Mouse (Mus musculus) heart, embryonic 16.5 days (tissue): Measurements from ENCODE around the gene AI413582. TPM values are rescaled to one million over a fixed set of nuclear protein-coding genes. Genes with fewer than 3 reads are reported as not detected.
A peak's percentile ranks its signal among the peaks of the same experiment; 100 is the strongest.

ENCODE experiments used
- ATAC-seq: fragments of 200-750 bp; cut with Nextera tagmentation; replicated peaks from 2 replicates; pipeline ENCODE4 v1.8.0; 2017; ENCODE audit warnings: moderate number of reproducible peaks; ENCODE audit not compliant: insufficient read depth, low FRiP score; ENCODE audit errors: extremely low read depth
- H3K27ac ChIP-seq: fragments of 300-500 bp; sonication (generic); 2 replicates; pipeline ENCODE4 v1.5.1; 2014; ENCODE audit warnings: mild to moderate bottlenecking, low read length, control low read depth, moderate library complexity
- H3K27me3 ChIP-seq: fragments of 300-500 bp; sonication (generic); 2 replicates; pipeline ENCODE4 v1.6.1; 2014; ENCODE audit warnings: low read length, mixed read lengths; ENCODE audit not compliant: control insufficient read depth, insufficient read depth
- H3K36me3 ChIP-seq: fragments of 300-500 bp; sonication (generic); 2 replicates; pipeline ENCODE4 v1.6.1; 2014; ENCODE audit not compliant: control insufficient read depth, insufficient read depth
- H3K4me1 ChIP-seq: fragments of 300-500 bp; sonication (generic); 2 replicates; pipeline ENCODE4 v1.6.1; 2014; ENCODE audit warnings: low read length, mixed read lengths; ENCODE audit not compliant: control insufficient read depth, insufficient read depth
- H3K4me2 ChIP-seq: fragments of 300-500 bp; sonication (generic); 2 replicates; pipeline ENCODE4 v1.6.1; 2014; ENCODE audit warnings: low read depth, mild to moderate bottlenecking, control low read depth, low read length
- H3K4me3 ChIP-seq: fragments of 300-500 bp; sonication (generic); 2 replicates; pipeline ENCODE4 v1.5.1; 2014; ENCODE audit warnings: mild to moderate bottlenecking, control low read depth, low read length
- H3K9ac ChIP-seq: fragments of 300-500 bp; sonication (generic); 2 replicates; pipeline ENCODE4 v1.6.1; 2014; ENCODE audit warnings: low read length, control low read depth
- H3K9me3 ChIP-seq: fragments of 300-500 bp; sonication (generic); replicated peaks from 2 replicates; pipeline ENCODE4 v1.6.1; 2016; ENCODE audit warnings: low read length; ENCODE audit not compliant: control insufficient read depth
- whole genome bisulfite sequencing: fragments of 180-500 bp; shearing (Covaris S2); extraction: QIAGEN DNeasy Blood & Tissue Kit; methylation state at CpG from one replicate; pipeline ENCODE4 v1.1.7; 2014; 5-methylcytosine and 5-hydroxymethylcytosine counted together
- polyA plus RNA-seq: library from polyadenylated mRNA; unstranded; fragments of >200 nt; fragmentation: Nextera tagmentation; extraction: Ambion mirVana; gene quantifications from 2 replicates; pipeline ENCODE4 v1.2.1, GENCODE M21; 2015

AI413582 gene
- polyA plus RNA-seq, 1 experiment from 2014 or later: 22.6 TPM

DNA sequence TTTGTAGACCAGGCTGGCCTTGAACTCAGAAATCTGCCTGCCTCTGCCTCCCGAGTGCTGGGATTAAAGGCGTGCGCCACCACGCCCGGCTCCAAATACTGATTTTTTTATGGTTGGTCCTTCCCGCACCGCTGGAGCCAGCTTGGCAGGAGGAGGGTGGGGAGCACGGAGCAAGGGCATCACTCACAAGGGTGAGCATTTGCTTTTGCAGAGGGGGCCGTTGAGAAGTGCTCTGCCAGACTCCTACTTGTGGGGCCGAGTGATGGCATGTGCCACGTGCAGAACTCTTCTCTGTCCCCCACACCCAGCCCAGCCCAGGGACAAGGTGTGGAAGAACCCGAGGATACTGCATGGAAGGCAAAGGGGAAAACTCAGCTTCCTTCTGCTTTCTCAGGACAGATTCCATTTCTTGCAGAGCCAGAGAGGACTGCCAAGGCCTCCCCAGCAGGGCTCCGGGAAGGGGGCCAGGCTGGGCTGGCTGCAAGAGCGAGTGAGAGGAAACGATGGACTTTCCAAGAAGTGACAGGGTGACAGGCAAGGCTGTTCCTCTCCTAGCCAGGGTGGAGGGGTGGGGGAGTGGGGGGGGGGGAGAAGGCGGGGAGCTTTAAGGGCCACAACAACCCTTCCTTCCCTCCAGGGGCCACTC, 9.0 kb upstream of the AI413582 start:
- Histone ChIP-seq H3K27me3 (no peaks in the 10 kb centered on the region), H3K4me2 (no peak overlapping the region), H3K27ac (peak overlapping the region; percentile 43; the same call in 1 of the 2 replicates), H3K9me3 (no peaks in the 10 kb centered on the region), H3K4me3 (no peak overlapping the region), H3K9ac (no peak overlapping the region), H3K4me1 (peaks cover 15% of the 10 kb centered on the region), H3K36me3 (peaks cover 10% of the 10 kb centered on the region)
- WGBS: 78% methylated on average over 15 of the region's 16 CpGs
- ATAC-seq: peak; percentile 61

DNA sequence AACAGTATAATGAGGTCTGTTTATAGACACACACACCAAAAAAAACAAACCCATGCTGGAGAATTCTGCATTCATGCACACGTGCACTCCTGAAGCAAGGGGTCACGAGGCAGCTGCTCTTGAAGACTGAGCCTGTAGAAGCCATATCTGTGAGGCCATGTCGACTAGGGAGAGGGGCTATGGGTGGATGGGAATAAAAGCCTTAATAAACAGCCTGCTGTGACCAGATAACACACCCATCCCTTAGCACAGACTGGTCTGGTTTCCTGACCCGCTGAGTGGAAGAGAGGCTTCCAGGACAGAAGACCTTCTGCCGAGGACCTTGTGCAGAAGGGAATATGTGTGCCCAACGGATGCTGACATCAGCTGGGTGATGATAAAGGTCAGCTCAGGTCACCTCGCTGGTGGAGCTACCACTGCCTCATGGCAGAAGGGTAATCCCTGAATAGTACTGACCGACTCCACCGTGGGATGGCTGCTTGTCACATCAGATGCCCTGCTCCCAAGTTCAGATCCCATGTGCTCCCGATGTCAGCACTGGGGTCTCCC, 8.3 kb upstream of the AI413582 start:
- no peak for ATAC-seq

DNA sequence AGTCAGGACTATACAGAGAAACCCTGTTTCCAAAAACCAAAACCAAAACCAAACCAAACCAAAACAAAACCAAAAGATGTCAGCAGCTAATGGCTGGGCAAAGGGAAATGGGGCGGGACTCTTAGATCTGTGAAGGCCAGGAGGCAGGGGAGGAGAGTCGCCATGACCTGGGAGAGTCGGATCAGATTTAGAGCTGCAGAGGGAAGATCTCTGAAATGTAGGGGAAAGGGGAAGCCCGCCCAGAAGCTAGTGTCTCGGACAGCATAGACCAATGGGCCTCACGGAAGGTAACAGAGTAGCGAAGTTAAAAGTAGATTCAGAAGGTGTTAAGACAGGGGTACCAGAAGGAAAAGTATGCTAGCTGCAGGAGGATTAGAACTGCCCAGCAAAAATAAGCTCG, 5.8 kb upstream of the AI413582 start:
- no peak overlapping the region; the same call in 1 of the 2 replicates for H3K27ac ChIP-seq

More for the DNA sequence above, 8.3 kb upstream of the AI413582 start:
- WGBS: 70% methylated on average over 10 of the region's 10 CpGs
- H3K4me2 ChIP-seq: no peak overlapping the region
- H3K4me3 ChIP-seq: no peak overlapping the region
- no peak overlapping the region for H3K9ac ChIP-seq
- H3K4me1 ChIP-seq: peaks cover 15% of the 10 kb centered on the region
- H3K27me3 ChIP-seq: no peaks in the 10 kb centered on the region
- H3K9me3 ChIP-seq: no peaks in the 10 kb centered on the region
- H3K27ac ChIP-seq: no peak overlapping the region
- peaks cover 5% of the 10 kb centered on the region for H3K36me3 ChIP-seq

DNA sequence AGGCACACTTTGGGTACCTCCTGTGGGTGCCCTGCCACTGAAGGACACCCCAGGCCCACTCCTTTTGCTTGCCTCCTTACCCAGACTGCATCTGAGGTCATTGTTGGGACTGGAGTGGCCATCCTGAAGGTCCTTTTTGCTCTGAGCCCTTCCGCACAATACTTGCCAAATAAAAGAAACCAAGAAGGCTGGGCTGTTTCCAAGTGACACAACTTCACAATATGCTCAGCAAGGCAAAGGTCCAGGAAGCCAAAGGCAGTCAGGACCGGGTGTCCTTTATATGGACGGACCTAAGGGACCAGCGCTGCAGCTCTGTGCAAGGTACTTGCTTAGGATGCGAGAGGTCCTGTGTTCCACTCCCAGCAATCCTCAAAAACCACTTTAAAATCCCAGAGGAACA, 2.7 kb upstream of the AI413582 start:
- Histone ChIP-seq H3K27me3 (no peaks in the 10 kb centered on the region), H3K36me3 (no peaks in the 10 kb centered on the region; the same call in 1 of the 2 replicates), H3K4me2 (no peak overlapping the region), H3K27ac (no peak overlapping the region), H3K4me1 (peaks cover 23% of the 10 kb centered on the region), H3K9ac (no peak overlapping the region), H3K9me3 (no peaks in the 10 kb centered on the region), H3K4me3 (no peak overlapping the region)
- WGBS: 89% methylated on average over 5 of the region's 5 CpGs
- ATAC-seq: no peak

More for the DNA sequence above, 5.8 kb upstream of the AI413582 start:
- Histone ChIP-seq H3K4me3 (no peak overlapping the region), H3K27me3 (no peaks in the 10 kb centered on the region), H3K4me1 (peaks cover 19% of the 10 kb centered on the region), H3K36me3 (peaks cover 2% of the 10 kb centered on the region), H3K9me3 (no peaks in the 10 kb centered on the region), H3K4me2 (no peak overlapping the region), H3K9ac (no peak overlapping the region)
- WGBS: 71% methylated on average over 8 of the region's 8 CpGs
- no peak for ATAC-seq

DNA sequence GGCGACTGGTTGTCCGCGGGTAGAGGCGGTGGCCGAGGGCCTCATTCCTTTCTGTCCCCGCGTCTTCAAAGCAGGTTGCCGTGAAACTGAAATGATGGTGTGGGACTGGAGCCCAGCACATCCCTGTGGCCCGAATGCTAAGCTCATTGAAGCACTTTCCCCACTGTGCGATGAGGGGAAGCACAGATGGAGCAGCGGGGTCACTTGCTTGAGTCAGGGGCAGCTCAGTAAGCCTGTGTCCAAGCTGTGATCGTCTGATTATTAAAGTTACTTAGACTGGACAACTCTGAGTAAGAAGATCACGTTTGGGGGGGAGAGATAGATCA, 349 bp upstream of the AI413582 start:
- Histone ChIP-seq H3K27me3 (no peaks in the 10 kb centered on the region), H3K36me3 (no peaks in the 10 kb centered on the region), H3K4me1 (peaks cover 21% of the 10 kb centered on the region), H3K27ac (no peak overlapping the region), H3K4me2 (peak overlapping the region; percentile 96), H3K9me3 (no peaks in the 10 kb centered on the region), H3K4me3 (peak overlapping the region; percentile 82), H3K9ac (peak overlapping the region; percentile 77)
- under 1% methylated on average over 13 of the region's 13 CpGs for WGBS
- peak; percentile 7; the same call in 1 of the 2 replicates for ATAC-seq

DNA sequence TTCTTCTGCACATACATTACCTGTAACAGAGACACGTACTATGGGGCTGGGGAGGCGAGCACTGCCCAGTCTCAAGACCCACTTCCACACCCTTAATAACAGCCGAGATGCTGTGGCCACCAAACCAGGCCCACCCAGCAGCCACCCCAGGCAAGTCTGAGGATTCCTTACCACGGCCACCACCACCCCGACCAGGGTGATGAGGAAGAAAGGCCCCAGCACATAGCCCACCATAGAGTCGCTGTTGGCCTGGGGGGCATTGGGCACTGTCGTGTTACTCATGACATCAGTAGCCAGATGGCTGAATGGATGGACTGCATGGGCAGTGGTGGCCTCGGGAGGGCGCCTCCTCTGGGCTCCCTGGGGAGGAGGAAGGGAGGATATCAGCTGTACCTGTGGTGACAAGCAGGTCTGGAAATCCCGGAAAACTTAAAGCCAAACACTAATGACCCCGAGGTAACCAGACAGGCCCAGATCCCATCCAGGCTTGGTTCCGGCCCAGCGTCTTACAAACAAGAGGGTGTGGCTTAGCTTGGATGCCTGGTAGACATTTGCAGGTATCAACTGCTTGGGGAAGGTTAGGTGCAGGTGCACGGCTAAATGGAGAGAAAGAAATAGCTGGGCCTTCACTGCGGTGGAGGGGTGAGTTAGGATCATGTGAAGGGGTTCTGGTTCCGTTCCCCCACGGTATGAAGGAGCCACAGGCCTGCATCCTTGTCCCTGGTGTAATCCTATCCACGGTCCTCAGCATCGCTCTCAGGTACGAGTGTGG, 979 bp downstream of the AI413582 start:
- Histone ChIP-seq H3K36me3 (no peaks in the 10 kb centered on the region), H3K27me3 (no peaks in the 10 kb centered on the region), H3K9me3 (no peaks in the 10 kb centered on the region), H3K4me3 (peak overlapping the region; percentile 82), H3K4me2 (peak overlapping the region; percentile 96), H3K27ac (peak overlapping the region; percentile 57), H3K9ac (peak overlapping the region; percentile 83), H3K4me1 (peaks cover 21% of the 10 kb centered on the region)
- ATAC-seq: no peak
- WGBS: 17% methylated on average over 20 of the region's 20 CpGs

DNA sequence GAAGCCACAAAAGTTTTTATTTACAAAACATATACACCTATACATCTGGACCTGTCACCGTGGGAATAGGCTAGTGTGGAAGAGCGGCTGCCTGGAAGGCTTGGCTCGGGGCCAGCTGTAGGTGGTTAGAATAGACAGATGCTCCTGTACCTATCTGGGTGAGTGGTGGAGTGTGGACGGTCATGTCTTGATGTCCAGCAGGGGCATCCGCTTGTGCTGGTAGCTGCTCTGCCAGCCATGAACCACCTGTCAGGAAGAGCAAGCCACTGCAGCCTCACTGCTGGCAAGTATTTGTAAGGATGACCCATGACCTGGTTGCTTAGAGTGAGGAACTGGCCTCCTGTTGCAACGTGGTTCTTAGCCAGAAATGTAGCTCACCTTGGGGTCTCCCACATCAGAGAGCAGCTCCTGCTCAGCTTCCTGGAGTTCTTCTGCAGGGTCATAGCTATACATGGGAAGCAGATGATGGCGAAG, 1.7 kb downstream of the AI413582 start:
- Histone ChIP-seq H3K36me3 (no peaks in the 10 kb centered on the region), H3K27me3 (no peaks in the 10 kb centered on the region), H3K4me2 (no peak overlapping the region), H3K27ac (no peak overlapping the region), H3K4me3 (no peak overlapping the region), H3K9ac (no peak overlapping the region), H3K4me1 (peaks cover 25% of the 10 kb centered on the region), H3K9me3 (no peaks in the 10 kb centered on the region)
- no peak for ATAC-seq
- WGBS: 53% methylated on average over 7 of the region's 7 CpGs

DNA sequence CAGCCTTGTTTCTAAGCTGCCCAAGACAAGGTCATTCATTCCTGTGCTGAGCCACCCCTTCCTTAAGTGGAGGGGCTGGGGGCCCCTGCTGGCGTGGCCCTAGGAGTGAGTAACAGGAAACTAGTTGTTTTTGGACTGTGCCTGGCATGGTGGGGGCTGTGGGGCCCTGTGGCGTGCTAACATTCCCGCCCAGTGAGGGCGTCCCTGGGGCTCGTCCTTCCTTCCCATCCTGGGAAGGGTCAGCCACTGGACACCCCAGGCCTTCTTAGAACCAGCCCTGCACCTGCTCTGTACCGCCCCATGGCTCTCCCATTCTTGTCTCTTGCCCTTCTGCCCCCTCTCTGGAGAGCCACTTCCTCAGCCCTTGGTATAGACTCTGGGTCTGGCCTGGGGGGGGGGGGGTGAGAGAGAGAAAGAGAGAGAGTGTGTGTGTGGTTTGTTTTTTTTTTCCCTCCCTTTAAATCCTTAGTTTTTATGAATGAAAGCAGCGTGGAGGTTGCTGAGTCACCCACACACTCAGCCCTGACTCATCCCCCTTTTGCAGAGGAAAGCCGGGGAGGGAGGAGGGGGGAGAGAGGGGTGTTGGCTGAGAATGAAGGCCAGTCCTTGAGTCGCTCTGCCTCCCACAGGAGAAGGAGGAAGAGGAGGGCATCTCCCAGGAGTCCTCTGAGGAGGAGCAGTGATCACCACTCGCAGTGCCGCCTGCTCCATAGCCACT, 3.6 kb downstream of the AI413582 start:
- no peak overlapping the region for H3K4me2 ChIP-seq
- H3K27ac ChIP-seq: no peak overlapping the region
- no peaks in the 10 kb centered on the region for H3K9me3 ChIP-seq
- H3K4me3 ChIP-seq: no peak overlapping the region
- no peak overlapping the region for H3K9ac ChIP-seq
- peaks cover 33% of the 10 kb centered on the region for H3K4me1 ChIP-seq
- ATAC-seq: no peak
- no peaks in the 10 kb centered on the region for H3K27me3 ChIP-seq
- no peaks in the 10 kb centered on the region for H3K36me3 ChIP-seq
- WGBS: 49% methylated on average over 10 of the region's 11 CpGs
